Mouse (Mus musculus) embryonic fibroblast, embryonic 13.5 days (primary cell): ENCODE results near the gene Lrmp.

Experiments
- CTCF ChIP-seq: IDR thresholded peaks from 2 replicates; pipeline ENCODE4 v1.5.1; 2011; ENCODE audit warnings: mild to moderate bottlenecking, control low read depth, low read length, moderate library complexity, borderline replicate concordance; ENCODE audit not compliant: insufficient read depth
- POLR2A ChIP-seq: IDR thresholded peaks from 2 replicates; pipeline ENCODE4 v1.6.1; 2011; ENCODE audit warnings: low read depth, mild to moderate bottlenecking, control low read depth, low read length, moderate library complexity

- TF ChIP-seq CTCF (no peak), POLR2A (no peak)
Measured at GRCm38 (mm10) chr6:145116098-145116672, 732 bp downstream of the Lrmp start.
